Mouse (Mus musculus) NIH3T3 (cell line): ENCODE measurements around the gene Gm1113.

ENCODE experiments used
- DNase-seq: peaks from one replicate; pipeline ENCODE4 v3.0.0-alpha.2; 2012; ENCODE audit warnings: low read depth

The Gm1113 gene

GRCm38 (mm10) chr9:35479456-35479855, 38.6 kb downstream of the Gm1113 start:
- DNase-seq, result no peak

GRCm38 (mm10) chr9:35475394-35475793, 42.7 kb downstream of the Gm1113 start:
- DNase-seq, result no peak

- DNase-seq, result no peak
Measured at GRCm38 (mm10) chr9:35474104-35474724, 43.9 kb downstream of the Gm1113 start.

GRCm38 (mm10) chr9:35468913-35469312, 49.2 kb downstream of the Gm1113 start:
- no peak for DNase-seq

GRCm38 (mm10) chr9:35467264-35467817, 50.7 kb downstream of the Gm1113 start:
- DNase-seq, result peak; percentile 66

GRCm38 (mm10) chr9:35459594-35459993, 58.5 kb downstream of the Gm1113 start:
- DNase-seq, result no peak
